Mouse (Mus musculus): ENCODE measurements around the gene Megf11. TPM values are rescaled to one million over a fixed set of nuclear protein-coding genes. Genes with fewer than 3 reads are reported as not detected.

Gene Megf11
- polyA plus RNA-seq, 1 experiment from 2014 or later = 1.0 TPM

Small RNA genes within 50 kb of the gene (microRNA-seq; reads per million reads assigned to microRNA genes)
- gene Gm47308 = not detected

Other genes starting within 250 kb of the Megf11 start
- gene Zwilch, start 212.5 kb upstream of the Megf11 start, polyA plus RNA-seq (2015; fragmentation: Nextera tagmentation; extraction: Ambion mirVana) = 26.3 and 26.6 TPM in 2 replicates
- 1,133 and 1,159 TPM in 2 replicates for gene Rpl4, start 212.3 kb upstream of the Megf11 start, polyA plus RNA-seq (2015; fragmentation: Nextera tagmentation; extraction: Ambion mirVana)
- 30.6 and 32.8 TPM in 2 replicates for gene Snapc5, start 206.4 kb upstream of the Megf11 start, polyA plus RNA-seq (2015; fragmentation: Nextera tagmentation; extraction: Ambion mirVana)
- gene Uchl4, start 150.4 kb upstream of the Megf11 start, polyA plus RNA-seq (2015; fragmentation: Nextera tagmentation; extraction: Ambion mirVana) = 1.1 and 2.4 TPM in 2 replicates
- 69.9 and 70.3 TPM in 2 replicates for gene Map2k1, start 132.0 kb upstream of the Megf11 start, polyA plus RNA-seq (2015; fragmentation: Nextera tagmentation; extraction: Ambion mirVana)
- gene Tipin, start 104.0 kb upstream of the Megf11 start, polyA plus RNA-seq (2015; fragmentation: Nextera tagmentation; extraction: Ambion mirVana) = 238 and 250 TPM in 2 replicates
- 19.2 and 21.4 TPM in 2 replicates for gene Dis3l, start 44.3 kb upstream of the Megf11 start, polyA plus RNA-seq (2015; fragmentation: Nextera tagmentation; extraction: Ambion mirVana)